Mouse (Mus musculus): ENCODE data around the gene Mlx. TPM values are rescaled to one million over a fixed set of nuclear protein-coding genes. Genes with fewer than 3 reads are reported as not detected.

Mlx gene
- polyA plus RNA-seq, 1 experiment from 2014 or later = 41.3 TPM

- Histone ChIP-seq H3K4me1 (replicated peaks; ENCODE audit: control insufficient read depth, insufficient read depth, low read length) (peaks cover 46% of the 10 kb centered on the region), H3K36me3 (ENCODE audit: control insufficient read depth, insufficient read depth, low read length) (peaks cover 16% of the 10 kb centered on the region), H3K4me2 (ENCODE audit: low read depth, low read length) (no peak overlapping the region), H3K9ac (ENCODE audit: low read length) (no peak overlapping the region), H3K27ac (ENCODE audit: low read length) (no peak overlapping the region), H3K27me3 (ENCODE audit: control insufficient read depth, insufficient read depth, low read depth, low read length) (no peaks in the 10 kb centered on the region), H3K4me3 (ENCODE audit: low read length) (no peak overlapping the region), H3K9me3 (ENCODE audit: control insufficient read depth, low read length) (peaks cover 2% of the 10 kb centered on the region; the same call in 1 of the 2 replicates)
- ATAC-seq (ENCODE audit: low read depth) = no peak
- WGBS = 96% methylated on average over 1 of the region's 1 CpGs
These were observed 33.1 kb upstream of the Mlx start for GRCm38 (mm10) chr11:101053974-101054373.

DNA sequence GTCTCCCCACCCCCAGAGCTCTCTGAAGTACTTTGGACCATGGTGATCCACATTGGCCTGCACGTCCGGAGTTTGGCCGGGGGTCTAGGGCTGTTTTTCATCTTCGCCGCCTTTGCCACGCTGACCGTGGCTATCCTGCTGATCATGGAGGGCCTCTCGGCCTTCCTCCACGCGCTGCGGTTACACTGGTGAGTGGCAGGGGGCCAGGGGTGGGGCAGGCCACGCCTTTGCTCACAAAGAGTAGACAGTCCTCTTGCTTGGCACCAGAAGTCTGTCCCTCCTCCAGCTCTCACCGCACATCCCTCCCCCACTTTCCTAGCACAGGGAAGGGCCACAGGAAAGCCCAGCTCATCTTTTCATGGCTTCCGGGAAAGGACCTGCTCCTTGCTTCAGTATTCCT, 31.7 kb upstream of the Mlx start:
- no peak overlapping the region for H3K9ac ChIP-seq (ENCODE audit: low read length)
- H3K4me3 ChIP-seq (ENCODE audit: low read length) = no peak overlapping the region
- H3K9me3 ChIP-seq (ENCODE audit: control insufficient read depth, low read length) = peaks cover 2% of the 10 kb centered on the region; the same call in 1 of the 2 replicates
- no peak for ATAC-seq (ENCODE audit: low read depth)
- no peaks in the 10 kb centered on the region for H3K27me3 ChIP-seq (ENCODE audit: control insufficient read depth, insufficient read depth, low read depth, low read length)
- H3K4me1 ChIP-seq (replicated peaks; ENCODE audit: control insufficient read depth, insufficient read depth, low read length) = peaks cover 59% of the 10 kb centered on the region
- WGBS = 58% methylated on average over 14 of the region's 14 CpGs
- no peak overlapping the region for H3K4me2 ChIP-seq (ENCODE audit: low read depth, low read length)
- H3K27ac ChIP-seq (ENCODE audit: low read length) = peak overlapping the region; percentile 95
- H3K36me3 ChIP-seq (ENCODE audit: control insufficient read depth, insufficient read depth, low read length) = peaks cover 10% of the 10 kb centered on the region

GRCm38 (mm10) chr11:101056885-101057284, 30.2 kb upstream of the Mlx start:
- peak overlapping the region; percentile 26 for H3K4me2 ChIP-seq (ENCODE audit: low read depth, low read length)
- 13% methylated on average over 8 of the region's 8 CpGs for WGBS
- H3K27ac ChIP-seq (ENCODE audit: low read length) = peak overlapping the region; percentile 95
- no peak overlapping the region for H3K4me3 ChIP-seq (ENCODE audit: low read length)
- H3K36me3 ChIP-seq (ENCODE audit: control insufficient read depth, insufficient read depth, low read length) = peaks cover 6% of the 10 kb centered on the region
- peaks cover 68% of the 10 kb centered on the region for H3K4me1 ChIP-seq (replicated peaks; ENCODE audit: control insufficient read depth, insufficient read depth, low read length)
- peak; percentile 91 for ATAC-seq (ENCODE audit: low read depth)
- H3K9me3 ChIP-seq (ENCODE audit: control insufficient read depth, low read length) = peaks cover 2% of the 10 kb centered on the region; the same call in 1 of the 2 replicates
- H3K27me3 ChIP-seq (ENCODE audit: control insufficient read depth, insufficient read depth, low read depth, low read length) = no peaks in the 10 kb centered on the region
- H3K9ac ChIP-seq (ENCODE audit: low read length) = peak overlapping the region; percentile 52

GRCm38 (mm10) chr11:101057860-101058259, 29.2 kb upstream of the Mlx start:
- peak; percentile 27; the same call in 1 of the 2 replicates for ATAC-seq (ENCODE audit: low read depth)
- peak overlapping the region; percentile 95 for H3K27ac ChIP-seq (ENCODE audit: low read length)
- peaks cover 6% of the 10 kb centered on the region for H3K36me3 ChIP-seq (ENCODE audit: control insufficient read depth, insufficient read depth, low read length)
- H3K4me1 ChIP-seq (replicated peaks; ENCODE audit: control insufficient read depth, insufficient read depth, low read length) = peaks cover 72% of the 10 kb centered on the region
- peaks cover 2% of the 10 kb centered on the region; the same call in 1 of the 2 replicates for H3K9me3 ChIP-seq (ENCODE audit: control insufficient read depth, low read length)
- no peak overlapping the region for H3K4me3 ChIP-seq (ENCODE audit: low read length)
- no peak overlapping the region for H3K4me2 ChIP-seq (ENCODE audit: low read depth, low read length)
- H3K9ac ChIP-seq (ENCODE audit: low read length) = no peak overlapping the region; the same call in 1 of the 2 replicates
- 25% methylated on average over 5 of the region's 5 CpGs for WGBS
- no peaks in the 10 kb centered on the region for H3K27me3 ChIP-seq (ENCODE audit: control insufficient read depth, insufficient read depth, low read depth, low read length)

GRCm38 (mm10) chr11:101058726-101059125, 28.4 kb upstream of the Mlx start:
- no peak overlapping the region for H3K4me3 ChIP-seq (ENCODE audit: low read length)
- H3K4me1 ChIP-seq (replicated peaks; ENCODE audit: control insufficient read depth, insufficient read depth, low read length) = peaks cover 79% of the 10 kb centered on the region
- H3K9me3 ChIP-seq (ENCODE audit: control insufficient read depth, low read length) = peaks cover 2% of the 10 kb centered on the region; the same call in 1 of the 2 replicates
- no peaks in the 10 kb centered on the region for H3K27me3 ChIP-seq (ENCODE audit: control insufficient read depth, insufficient read depth, low read depth, low read length)
- WGBS = 52% methylated on average over 5 of the region's 5 CpGs
- no peak for ATAC-seq (ENCODE audit: low read depth)
- peak overlapping the region; percentile 92 for H3K27ac ChIP-seq (ENCODE audit: low read length)
- 0 out of 2 replicates have a peak overlapping the region, but pooled peaks have one; percentile 21 for H3K9ac ChIP-seq (ENCODE audit: low read length)
- peaks cover 5% of the 10 kb centered on the region; the same call in 1 of the 2 replicates for H3K36me3 ChIP-seq (ENCODE audit: control insufficient read depth, insufficient read depth, low read length)
- H3K4me2 ChIP-seq (ENCODE audit: low read depth, low read length) = no peak overlapping the region

- no peaks in the 10 kb centered on the region for H3K36me3 ChIP-seq (ENCODE audit: control insufficient read depth, insufficient read depth, low read length)
- ATAC-seq (ENCODE audit: low read depth) = no peak
- H3K4me2 ChIP-seq (ENCODE audit: low read depth, low read length) = no peak overlapping the region
- no peak overlapping the region for H3K4me3 ChIP-seq (ENCODE audit: low read length)
- H3K27me3 ChIP-seq (ENCODE audit: control insufficient read depth, insufficient read depth, low read depth, low read length) = no peaks in the 10 kb centered on the region
- H3K4me1 ChIP-seq (replicated peaks; ENCODE audit: control insufficient read depth, insufficient read depth, low read length) = peaks cover 85% of the 10 kb centered on the region
- H3K27ac ChIP-seq (ENCODE audit: low read length) = peak overlapping the region; percentile 92
- H3K9me3 ChIP-seq (ENCODE audit: control insufficient read depth, low read length) = no peaks in the 10 kb centered on the region
- no peak overlapping the region; the same call in 1 of the 2 replicates for H3K9ac ChIP-seq (ENCODE audit: low read length)
- WGBS = 85% methylated on average over 10 of the region's 10 CpGs
These were observed 27.6 kb upstream of the Mlx start for GRCm38 (mm10) chr11:101059473-101059872.

DNA sequence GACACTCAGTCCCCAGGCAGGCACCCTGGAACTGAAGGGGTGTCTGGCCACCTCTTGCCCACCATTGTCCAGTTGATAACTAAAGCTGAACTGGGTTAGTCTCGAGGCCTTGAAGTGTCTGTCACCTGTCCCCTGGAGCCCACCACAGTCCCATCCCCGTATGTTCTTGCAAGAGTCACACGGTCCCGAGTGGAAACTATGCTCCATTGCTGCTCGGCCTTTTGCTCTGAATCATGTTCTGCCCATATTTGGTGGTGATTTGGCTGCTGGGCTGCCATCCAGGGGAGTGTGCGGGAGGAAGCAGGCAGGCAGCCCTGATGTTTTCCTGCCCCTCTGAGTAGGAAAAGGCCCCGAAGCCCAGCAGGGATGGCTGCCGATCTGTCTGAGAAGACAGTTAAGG, 27.0 kb upstream of the Mlx start:
- no peak overlapping the region for H3K4me2 ChIP-seq (ENCODE audit: low read depth, low read length)
- no peaks in the 10 kb centered on the region for H3K9me3 ChIP-seq (ENCODE audit: control insufficient read depth, low read length)
- peak overlapping the region; percentile 92 for H3K27ac ChIP-seq (ENCODE audit: low read length)
- H3K4me1 ChIP-seq (replicated peaks; ENCODE audit: control insufficient read depth, insufficient read depth, low read length) = peaks cover 85% of the 10 kb centered on the region
- no peak for ATAC-seq (ENCODE audit: low read depth)
- 29% methylated on average over 8 of the region's 8 CpGs for WGBS
- no peaks in the 10 kb centered on the region for H3K27me3 ChIP-seq (ENCODE audit: control insufficient read depth, insufficient read depth, low read depth, low read length)
- no peaks in the 10 kb centered on the region for H3K36me3 ChIP-seq (ENCODE audit: control insufficient read depth, insufficient read depth, low read length)
- peak overlapping the region; percentile 40; the same call in 1 of the 2 replicates for H3K9ac ChIP-seq (ENCODE audit: low read length)
- no peak overlapping the region for H3K4me3 ChIP-seq (ENCODE audit: low read length)

DNA sequence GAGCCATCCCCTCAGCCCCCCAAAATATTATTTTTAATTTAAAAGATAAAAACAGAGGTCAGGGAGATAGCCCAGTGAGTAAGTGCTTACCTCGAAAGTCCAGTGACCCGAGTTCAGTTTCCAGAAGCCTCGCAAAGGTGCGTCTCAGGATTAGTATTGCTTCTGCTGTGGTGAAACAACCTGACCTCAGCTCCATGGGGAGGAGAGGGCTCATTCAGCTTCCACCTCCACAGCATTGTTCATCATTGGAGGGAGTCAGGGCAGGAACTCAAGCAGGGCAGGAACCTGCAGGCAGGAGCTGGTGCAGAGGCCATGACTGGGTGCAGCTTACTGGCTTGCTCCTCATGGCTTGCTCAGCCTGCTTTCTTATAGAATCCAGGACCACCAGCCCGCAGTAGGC, 26.0 kb upstream of the Mlx start:
- ATAC-seq (ENCODE audit: low read depth) = no peak
- Histone ChIP-seq H3K4me2 (ENCODE audit: low read depth, low read length) (no peak overlapping the region), H3K4me1 (replicated peaks; ENCODE audit: control insufficient read depth, insufficient read depth, low read length) (peaks cover 77% of the 10 kb centered on the region), H3K9me3 (ENCODE audit: control insufficient read depth, low read length) (no peaks in the 10 kb centered on the region), H3K36me3 (ENCODE audit: control insufficient read depth, insufficient read depth, low read length) (no peaks in the 10 kb centered on the region), H3K4me3 (ENCODE audit: low read length) (no peak overlapping the region), H3K27ac (ENCODE audit: low read length) (no peak overlapping the region), H3K27me3 (ENCODE audit: control insufficient read depth, insufficient read depth, low read depth, low read length) (no peaks in the 10 kb centered on the region), H3K9ac (ENCODE audit: low read length) (no peak overlapping the region)
- WGBS = 84% methylated on average over 5 of the region's 5 CpGs

DNA sequence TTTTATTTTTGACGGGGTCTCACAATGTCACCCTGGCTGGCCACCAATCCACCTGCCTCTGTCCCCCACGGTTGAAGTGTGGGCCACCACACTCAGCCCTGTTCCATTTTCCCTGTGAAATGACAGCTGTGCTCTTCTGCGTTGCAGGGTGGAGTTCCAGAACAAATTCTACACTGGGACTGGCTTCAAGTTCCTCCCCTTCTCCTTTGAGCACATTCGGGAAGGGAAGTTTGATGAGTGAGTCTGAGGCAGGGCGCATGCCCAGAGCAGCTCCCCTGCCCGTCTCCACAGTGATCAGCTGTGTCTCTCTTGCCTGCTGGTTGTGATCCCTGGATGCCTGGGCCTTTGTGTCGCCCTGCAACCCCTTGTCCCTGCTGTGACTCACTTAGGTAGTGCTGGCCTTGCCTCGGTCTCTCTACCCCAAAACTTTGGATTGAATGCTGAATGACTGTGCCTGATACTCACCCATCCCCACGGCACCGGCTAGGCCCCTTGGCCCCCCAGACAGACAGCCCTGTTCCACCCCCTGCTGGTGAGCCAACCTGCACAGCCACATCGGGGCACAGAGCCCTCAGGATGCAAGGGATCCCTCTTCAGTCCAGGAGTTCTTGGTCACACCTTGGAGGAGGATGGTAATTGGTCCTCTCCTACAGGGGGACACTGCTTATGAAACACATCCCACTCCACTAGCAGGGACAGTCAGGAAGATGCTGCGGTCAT, 24.8 kb upstream of the Mlx start:
- H3K9ac ChIP-seq (ENCODE audit: low read length) = peak overlapping the region; percentile 37
- 64% methylated on average over 12 of the region's 12 CpGs for WGBS

More for the DNA sequence above, 24.8 kb upstream of the Mlx start:
- H3K4me3 ChIP-seq (ENCODE audit: low read length) = no peak overlapping the region
- H3K27me3 ChIP-seq (ENCODE audit: control insufficient read depth, insufficient read depth, low read depth, low read length) = no peaks in the 10 kb centered on the region
- peaks cover 72% of the 10 kb centered on the region for H3K4me1 ChIP-seq (replicated peaks; ENCODE audit: control insufficient read depth, insufficient read depth, low read length)
- no peak for ATAC-seq (ENCODE audit: low read depth)
- H3K9me3 ChIP-seq (ENCODE audit: control insufficient read depth, low read length) = no peaks in the 10 kb centered on the region
- H3K36me3 ChIP-seq (ENCODE audit: control insufficient read depth, insufficient read depth, low read length) = no peaks in the 10 kb centered on the region
- H3K27ac ChIP-seq (ENCODE audit: low read length) = peak overlapping the region; percentile 95
- no peak overlapping the region for H3K4me2 ChIP-seq (ENCODE audit: low read depth, low read length)

Measured in lung, embryonic 16.5 days (tissue).